Mouse (Mus musculus) brown adipose tissue, adult 24 weeks (tissue): ENCODE results near the gene F5. TPM values are rescaled to one million over a fixed set of nuclear protein-coding genes. Genes with fewer than 3 reads are reported as not detected.

Experiments used
- H3K27ac ChIP-seq: fragments of 200-500 bp; replicated peaks from 2 replicates; pipeline ENCODE4 v1.5.1; 2012; ENCODE audit warnings: low read depth, mild to moderate bottlenecking, low read length
- H3K4me1 ChIP-seq: fragments of 200-500 bp; 2 replicates; pipeline ENCODE4 v1.6.1; 2012; ENCODE audit warnings: low read length, mixed read lengths; ENCODE audit not compliant: control insufficient read depth, insufficient read depth, insufficient read length
- H3K4me3 ChIP-seq: fragments of 200-500 bp; 2 replicates; pipeline ENCODE4 v1.5.1; 2012; ENCODE audit warnings: low read depth, mild to moderate bottlenecking, low read length, moderate library complexity; ENCODE audit not compliant: insufficient read depth
- polyA plus RNA-seq: library from polyadenylated mRNA; stranded (reverse); fragments of >200 nt; gene quantifications from 2 replicates; pipeline ENCODE4 v1.2.4, GENCODE M21; 2012; ENCODE audit not compliant: missing spikeins, insufficient read depth, insufficient read length

Gene F5
- polyA plus RNA-seq, 1 experiment, result 0.40 TPM

GRCm38 (mm10) chr1:164241494-164241893 lies 89.9 kb downstream of the F5 start:
- Histone ChIP-seq H3K27ac (no peak overlapping the region), H3K4me1 (no peaks in the 10 kb centered on the region), H3K4me3 (no peak overlapping the region)

- no peak overlapping the region for H3K4me3 ChIP-seq
- H3K4me1 ChIP-seq, result no peaks in the 10 kb centered on the region
- H3K27ac ChIP-seq, result no peak overlapping the region
These were observed 91.2 kb downstream of the F5 start for GRCm38 (mm10) chr1:164242809-164243208.

GRCm38 (mm10) chr1:164247442-164247841 lies 95.8 kb downstream of the F5 start:
- Histone ChIP-seq H3K4me3 (peak overlapping the region; percentile 82), H3K27ac (peak overlapping the region; percentile 93), H3K4me1 (no peaks in the 10 kb centered on the region)

GRCm38 (mm10) chr1:164247971-164248370 lies 96.3 kb downstream of the F5 start:
- H3K4me1 ChIP-seq, result no peaks in the 10 kb centered on the region
- H3K4me3 ChIP-seq, result peak overlapping the region; percentile 82

GRCm38 (mm10) chr1:164248465-164249331 lies 97.1 kb downstream of the F5 start, which contains the start of gene Slc19a2:
Slc19a2 (plus strand) TSS chr1:164249046.
- Histone ChIP-seq H3K27ac (peak within 1 kb of the TSS; percentile 93), H3K4me3 (peak within 1 kb of the TSS; percentile 82), H3K4me1 (no peaks in the 10 kb centered on the region)

More at GRCm38 (mm10) chr1:164247971-164248370, 96.3 kb downstream of the F5 start:
- H3K27ac ChIP-seq, result peak overlapping the region; percentile 93

GRCm38 (mm10) chr1:164249332-164249711 lies 97.7 kb downstream of the F5 start:
- no peaks in the 10 kb centered on the region for H3K4me1 ChIP-seq
- H3K4me3 ChIP-seq, result peak overlapping the region; percentile 76
- no peak overlapping the region for H3K27ac ChIP-seq

- Histone ChIP-seq H3K27ac (no peak overlapping the region), H3K4me3 (0 out of 2 replicates have a peak overlapping the region, but pooled peaks have one; percentile 76), H3K4me1 (no peaks in the 10 kb centered on the region)
These were observed 98.9 kb downstream of the F5 start for GRCm38 (mm10) chr1:164250391-164251150.

- H3K27ac ChIP-seq, result no peak overlapping the region
- no peaks in the 10 kb centered on the region for H3K4me1 ChIP-seq
- H3K4me3 ChIP-seq, result no peak overlapping the region
These were observed 99.8 kb downstream of the F5 start for GRCm38 (mm10) chr1:164251438-164251837.

GRCm38 (mm10) chr1:164252551-164252950 lies 100.9 kb downstream of the F5 start:
- H3K4me3 ChIP-seq, result no peak overlapping the region

GRCm38 (mm10) chr1:164254836-164255235 lies 103.2 kb downstream of the F5 start:
- Histone ChIP-seq H3K27ac (no peak overlapping the region), H3K4me3 (no peak overlapping the region), H3K4me1 (no peaks in the 10 kb centered on the region)

More at GRCm38 (mm10) chr1:164252551-164252950, 100.9 kb downstream of the F5 start:
- H3K4me1 ChIP-seq, result no peaks in the 10 kb centered on the region
- no peak overlapping the region for H3K27ac ChIP-seq

- Histone ChIP-seq H3K27ac (no peak overlapping the region), H3K4me1 (no peaks in the 10 kb centered on the region), H3K4me3 (no peak overlapping the region)
These were observed 108.8 kb downstream of the F5 start for GRCm38 (mm10) chr1:164260171-164261028.

- Histone ChIP-seq H3K4me3 (no peak overlapping the region), H3K27ac (no peak overlapping the region), H3K4me1 (no peaks in the 10 kb centered on the region)
These were observed 109.9 kb downstream of the F5 start for GRCm38 (mm10) chr1:164261553-164261952.
